Mouse (Mus musculus) liver, adult 2 months (tissue): ENCODE results near the gene Rab3c.

Experiments used
- CTCF ChIP-seq: fragments of 200-500 bp; IDR thresholded peaks from 2 replicates; pipeline ENCODE4 v1.5.1; 2011; ENCODE audit warnings: low read depth, low read length, control low read depth
- POLR2A ChIP-seq: fragments of 200-500 bp; IDR thresholded peaks from 2 replicates; pipeline ENCODE4 v1.6.1; 2011; ENCODE audit warnings: low read length, control low read depth; ENCODE audit not compliant: insufficient read depth; ENCODE audit errors: extremely low read depth

DNA sequence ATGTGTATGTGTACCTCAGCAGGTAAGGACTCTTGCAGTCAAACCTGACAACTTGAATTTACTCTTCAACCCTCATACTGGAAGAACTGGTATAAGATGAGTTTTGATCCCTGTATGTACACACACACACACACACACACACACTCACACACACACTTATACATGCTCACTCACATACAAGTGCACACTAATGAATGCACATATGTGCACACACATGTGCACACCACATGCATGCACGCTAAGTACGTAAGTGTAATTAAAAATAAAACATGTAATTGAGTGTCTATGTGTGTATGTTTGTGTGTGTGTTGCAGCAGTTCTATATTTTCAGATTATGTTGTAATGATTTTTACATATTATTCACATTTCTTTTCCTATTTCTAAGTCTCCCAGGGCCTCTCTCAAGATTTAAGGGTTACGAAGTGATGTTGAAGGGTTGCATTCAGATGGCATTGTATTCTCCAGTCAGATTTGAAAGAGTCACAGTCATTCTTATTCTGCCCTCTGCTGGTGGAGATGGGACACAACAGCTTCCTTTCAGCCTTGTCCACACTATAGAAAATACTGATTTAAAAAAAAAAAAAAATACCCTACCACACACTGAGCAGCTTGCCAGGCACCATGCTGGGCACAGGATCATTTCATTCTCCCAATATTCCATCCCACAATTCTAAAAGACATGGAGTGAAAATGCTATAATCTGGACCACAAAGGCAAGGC is 240.9 kb downstream of the Rab3c start:
- TF ChIP-seq CTCF (peak; percentile 21; the same call in 1 of the 2 replicates), POLR2A (no peak)
